Mouse (Mus musculus) liver, embryonic 14.5 days (tissue): ENCODE data around the gene Clstn3. TPM values are rescaled to one million over a fixed set of nuclear protein-coding genes. Genes with fewer than 3 reads are reported as not detected.
"Not testable (repeated sequence)": the region's sequence is repeated elsewhere in the genome, so short reads cannot be mapped to it uniquely, and the experiment has no call there.

Source experiments
- ATAC-seq: fragments of 200-750 bp; cut with Nextera tagmentation; 2 replicates; pipeline ENCODE4 v1.8.0; 2017; ENCODE audit warnings: moderate number of reproducible peaks, mild to moderate bottlenecking, moderate library complexity; ENCODE audit not compliant: insufficient read depth
- DNase-seq, 3 experiments: peaks; one replicate each; pipeline ENCODE4 v3.0.0-alpha.2; 2012 to 2013; ENCODE audit warnings: low read depth in 3 of 3, low spot score in 3 of 3
- H3K27ac ChIP-seq: fragments of 300-500 bp; sonication (generic); 2 replicates; pipeline ENCODE4 v1.5.1; 2014; ENCODE audit warnings: moderate library complexity, mild to moderate bottlenecking, control low read depth, inconsistent platforms
- H3K27me3 ChIP-seq: fragments of 300-500 bp; sonication (generic); 2 replicates; pipeline ENCODE4 v1.6.1; 2014; ENCODE audit warnings: mild to moderate bottlenecking, low read length, moderate library complexity; ENCODE audit not compliant: control insufficient read depth, insufficient read depth
- H3K36me3 ChIP-seq: fragments of 300-500 bp; sonication (generic); replicated peaks from 2 replicates; pipeline ENCODE4 v1.6.1; 2014; ENCODE audit warnings: low read depth; ENCODE audit not compliant: control insufficient read depth, insufficient read depth
- H3K4me1 ChIP-seq, 2 experiments: fragments of 200-500 bp in 1 of 2; fragments of 300-500 bp in 1 of 2; sonication (generic) in 1 of 2; replicated peaks; 2 replicates each; pipeline ENCODE4 v1.6.1; 2012 to 2014; ENCODE audit warnings: antibody characterized with exemption in 1 of 2, inconsistent platforms in 1 of 2, low read length in 1 of 2; ENCODE audit not compliant: control insufficient read depth in 2 of 2, insufficient read depth in 2 of 2
- H3K4me2 ChIP-seq: fragments of 300-500 bp; sonication (generic); 2 replicates; pipeline ENCODE4 v1.6.1; 2014; ENCODE audit warnings: low read depth, mild to moderate bottlenecking, control low read depth, moderate library complexity
- H3K4me3 ChIP-seq, 2 experiments: fragments of 200-500 bp in 1 of 2; fragments of 300-500 bp in 1 of 2; sonication (generic) in 1 of 2; 2 replicates each; pipeline ENCODE4 v1.5.1; 2012 to 2014; ENCODE audit warnings: low read depth in 2 of 2, low read length in 2 of 2, mild to moderate bottlenecking in 2 of 2, control low read depth in 1 of 2, inconsistent platforms in 1 of 2, moderate library complexity in 1 of 2; ENCODE audit not compliant: insufficient read depth in 1 of 2
- H3K9ac ChIP-seq: fragments of 300-500 bp; sonication (generic); replicated peaks from 2 replicates; pipeline ENCODE4 v1.6.1; 2014; ENCODE audit warnings: mild to moderate bottlenecking, control low read depth, moderate library complexity
- H3K9me3 ChIP-seq: fragments of 300-500 bp; sonication (generic); 2 replicates; pipeline ENCODE4 v1.6.1; 2016; ENCODE audit warnings: low read length, mixed read lengths; ENCODE audit not compliant: control insufficient read depth
- CTCF ChIP-seq: IDR thresholded peaks from 2 replicates; pipeline ENCODE4 v1.5.1; 2016; ENCODE audit warnings: antibody characterized with exemption, low read depth, control low read depth
- EP300 ChIP-seq: IDR thresholded peaks from 2 replicates; pipeline ENCODE4 v1.6.1; 2016; ENCODE audit warnings: antibody characterized with exemption, low read depth
- WGBS: fragments of 180-500 bp; shearing (Covaris S2); extraction: QIAGEN DNeasy Blood & Tissue Kit; methylation state at CpG from one replicate; pipeline ENCODE4 v1.1.7; 2014; ENCODE audit not compliant: insufficient replicate concordance; 5-methylcytosine and 5-hydroxymethylcytosine counted together
- polyA plus RNA-seq, 2 experiments: library from polyadenylated mRNA; depleted of rRNA in 1 of 2; stranded (reverse) in 1 of 2; unstranded in 1 of 2; fragments of >200 nt; fragmentation: Nextera tagmentation in 1 of 2; extraction: Ambion mirVana in 1 of 2; gene quantifications; 2 replicates each; pipeline versions ENCODE4 v1.2.1 to v1.2.3; 2012 to 2014

Gene Clstn3
- polyA plus RNA-seq, 2 experiments: 1.7 to 2.5 TPM

GRCm38 (mm10) chr6:124487509-124487908, 22.9 kb upstream of the Clstn3 start:
- peaks cover 0 to 5% of the 10 kb centered on the region in 2 experiments; a peak in 1 of 4 replicates for H3K4me1 ChIP-seq
- no peak overlapping the region for H3K4me3 ChIP-seq
- no peak overlapping the region for H3K9ac ChIP-seq
- H3K9me3 ChIP-seq: no peaks in the 10 kb centered on the region
- DNase-seq (no peak), ATAC-seq (no peak)
- H3K27ac ChIP-seq: no peak overlapping the region
- TF ChIP-seq CTCF: no peak
- TF ChIP-seq EP300: no peak
- 15% methylated on average over 2 of the region's 2 CpGs for WGBS
- no peak overlapping the region for H3K4me2 ChIP-seq
- H3K36me3 ChIP-seq: no peaks in the 10 kb centered on the region
- no peaks in the 10 kb centered on the region for H3K27me3 ChIP-seq

GRCm38 (mm10) chr6:124485414-124486144, 21.0 kb upstream of the Clstn3 start:
- Histone ChIP-seq H3K4me2 (peak overlapping the region; percentile 28; the same call in 1 of the 2 replicates), H3K4me1 (peaks cover 0 to 4% of the 10 kb centered on the region in 2 experiments; a peak in 1 of 4 replicates), H3K27ac (no peak overlapping the region), H3K4me3 (no peak overlapping the region), H3K36me3 (no peaks in the 10 kb centered on the region), H3K27me3 (no peaks in the 10 kb centered on the region), H3K9me3 (no peaks in the 10 kb centered on the region), H3K9ac (no peak overlapping the region)
- TF ChIP-seq EP300 (no peak), CTCF (no peak)
- 38% methylated on average over 21 of the region's 21 CpGs for WGBS
- ATAC-seq (no peak), DNase-seq (no peak)

- Histone ChIP-seq H3K4me2 (no peak overlapping the region), H3K9me3 (no peaks in the 10 kb centered on the region), H3K27ac (no peak overlapping the region), H3K27me3 (no peaks in the 10 kb centered on the region), H3K4me1 (peaks cover 0 to 4% of the 10 kb centered on the region in 2 experiments; a peak in 1 of 4 replicates), H3K9ac (no peak overlapping the region), H3K4me3 (no peak overlapping the region), H3K36me3 (no peaks in the 10 kb centered on the region)
- DNase-seq (no peak), ATAC-seq (no peak)
- WGBS: 68% methylated on average over 7 of the region's 7 CpGs
- TF ChIP-seq CTCF (no peak), EP300 (no peak)
Observed at GRCm38 (mm10) chr6:124484851-124485250, 20.3 kb upstream of the Clstn3 start.

- H3K36me3 ChIP-seq, H3K4me3 ChIP-seq, ATAC-seq, DNase-seq, H3K9me3 ChIP-seq, H3K4me2 ChIP-seq, H3K27me3 ChIP-seq, H3K27ac ChIP-seq, H3K9ac ChIP-seq: not testable (repeated sequence)
- peaks cover 2 to 11% of the 10 kb centered on the region in 2 experiments; a peak in 3 of 4 replicates for H3K4me1 ChIP-seq
- WGBS: 65% methylated on average over 3 of the region's 3 CpGs
Observed at GRCm38 (mm10) chr6:124483831-124484230, 19.2 kb upstream of the Clstn3 start.

- TF ChIP-seq CTCF (peak; percentile 66), EP300 (no peak)
- no peak overlapping the region for H3K4me3 ChIP-seq
- H3K36me3 ChIP-seq: no peaks in the 10 kb centered on the region
- no peak overlapping the region for H3K4me2 ChIP-seq
- H3K9ac ChIP-seq: no peak overlapping the region
- no peaks in the 10 kb centered on the region for H3K9me3 ChIP-seq
- ATAC-seq (peak; percentile 51), DNase-seq (peak in 1 of 3 experiments; percentile 37)
- H3K27me3 ChIP-seq: no peaks in the 10 kb centered on the region
- no peak overlapping the region for H3K27ac ChIP-seq
- H3K4me1 ChIP-seq: peaks cover 7 to 25% of the 10 kb centered on the region in 2 experiments
- 23% methylated on average over 6 of the region's 6 CpGs for WGBS
Observed at GRCm38 (mm10) chr6:124481571-124481970, 17.0 kb upstream of the Clstn3 start.
